ENCODE assay signal across 18 mouse cellular contexts in the genomic region with DNA sequence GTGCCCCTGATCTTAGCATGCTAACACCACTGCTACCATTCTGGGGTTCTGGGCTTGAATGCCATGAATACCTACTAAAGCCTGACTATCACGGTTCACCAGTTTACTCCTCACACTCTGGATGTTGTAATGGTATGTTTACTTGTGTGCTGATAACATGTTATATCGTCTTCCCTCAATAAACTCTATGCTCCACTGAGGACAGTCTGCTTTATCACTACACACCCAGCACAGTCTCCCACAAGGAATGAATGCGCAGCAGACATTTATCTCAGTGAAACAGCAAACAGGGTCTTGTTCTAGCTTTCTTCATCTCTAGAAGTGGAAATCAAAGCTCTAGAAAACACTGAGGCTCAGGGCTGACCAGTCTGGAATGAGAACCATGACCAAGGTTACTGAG. TPM values are rescaled to one million over a fixed set of nuclear protein-coding genes. Genes with fewer than 3 reads are reported as not detected.
DNase-seq lines count a peak whose midpoint lies in the region; ATAC-seq lines count a peak whose summit lies in the region.
"Had no signal": no experiment of that assay in that cellular context is flagged by ENCODE, and none has a peak within 500 bp of the region (broad histone marks: within the 10 kb centered on the region; RNA-seq: fewer than 3 reads in every experiment).

No protein-coding gene starts in this region.

- DNase-seq in heart, adult 11 months = peak; percentile 53
- DNase-seq in heart, postnatal 14 days = no peak
- no peak for DNase-seq in frontal cortex, postnatal 14 days (ENCODE audit: low spot score in 2 of 2)
- DNase-seq in forebrain, embryonic 14.5 days (ENCODE audit: low spot score) = no peak
- DNase-seq in layer of hippocampus, adult 9-11 months = no peak
- DNase-seq: adrenal gland, postnatal 25 days; cerebellum, adult 9-10 months; gastrocnemius, postnatal 25 days; lung, postnatal 4 days had no signal

- no peaks in the 10 kb centered on the region for H3K9me3 ChIP-seq in liver, embryonic 12.5 days (replicated peaks)
- H3K9me3 ChIP-seq in forebrain, embryonic 14.5 days (replicated peaks; ENCODE audit: control insufficient read depth, low read length) = no peaks in the 10 kb centered on the region
- H3K9me3 ChIP-seq: embryonic facial prominence, embryonic 15.5 days; heart, embryonic 10.5 days; hindbrain, embryonic 12.5 days had no signal

- intact Hi-C loops in heart, postnatal 14 days (cut with DNase I) = no loop called here

- no peaks in the 10 kb centered on the region for H3K36me3 ChIP-seq in liver, embryonic 12.5 days
- H3K36me3 ChIP-seq in forebrain, embryonic 14.5 days (ENCODE audit: control insufficient read depth, insufficient read depth, low read length) = 0 out of 2 replicates have a peak, but pooled peaks cover 4% of the 10 kb centered on the region
- H3K36me3 ChIP-seq: heart, embryonic 10.5 days; hindbrain, embryonic 12.5 days had no signal

- no peak overlapping the region for H3K9ac ChIP-seq in liver, embryonic 12.5 days
- no peak overlapping the region for H3K9ac ChIP-seq in forebrain, embryonic 14.5 days (ENCODE audit: low read length)
- H3K9ac ChIP-seq: embryonic facial prominence, embryonic 15.5 days; hindbrain, embryonic 12.5 days had no signal

- WGBS in liver, embryonic 12.5 days (ENCODE audit: insufficient replicate concordance) = 17% methylated on average over 3 of the region's 3 CpGs
- WGBS in forebrain, embryonic 14.5 days = 92% methylated on average over 3 of the region's 3 CpGs

- no peaks in the 10 kb centered on the region for H3K27me3 ChIP-seq in liver, embryonic 12.5 days (replicated peaks)
- H3K27me3 ChIP-seq in forebrain, embryonic 14.5 days (replicated peaks; ENCODE audit: control insufficient read depth, insufficient read depth, low read length) = no peaks in the 10 kb centered on the region
- H3K27me3 ChIP-seq: embryonic facial prominence, embryonic 15.5 days; hindbrain, embryonic 12.5 days had no signal

- H3K27ac ChIP-seq in liver, embryonic 12.5 days = peak overlapping the region; percentile 61
- no peak overlapping the region for H3K27ac ChIP-seq in forebrain, embryonic 14.5 days (ENCODE audit: low read depth, low read length)
- H3K27ac ChIP-seq: embryonic facial prominence, embryonic 15.5 days; heart, embryonic 10.5 days; hindbrain, embryonic 12.5 days; layer of hippocampus, adult 2 months had no signal

- H3K4me1 ChIP-seq in liver, embryonic 12.5 days = peaks cover 39% of the 10 kb centered on the region
- no peaks in the 10 kb centered on the region for H3K4me1 ChIP-seq in forebrain, embryonic 14.5 days (ENCODE audit: control insufficient read depth, insufficient read depth, low read length)
- H3K4me1 ChIP-seq: embryonic facial prominence, embryonic 15.5 days had no signal

- peak; percentile 80 for ATAC-seq in common myeloid progenitor, adult 5-6 weeks (replicated peaks; ENCODE audit: low read depth, poor library complexity, severe bottlenecking)
- peak; percentile 78 for ATAC-seq in liver, embryonic 12.5 days
- ATAC-seq in megakaryocyte, adult 5-6 weeks (ENCODE audit: poor library complexity, severe bottlenecking) = peak; percentile 40; the same call in 1 of the 2 replicates
- ATAC-seq in forebrain, embryonic 14.5 days = no peak
- ATAC-seq: forebrain, embryonic 16.5 days had no signal

- peak overlapping the region; percentile 21; the same call in 1 of the 2 replicates for H3K4me2 ChIP-seq in liver, embryonic 12.5 days
- no peak overlapping the region for H3K4me2 ChIP-seq in forebrain, embryonic 14.5 days (ENCODE audit: low read length)
- H3K4me2 ChIP-seq: embryonic facial prominence, embryonic 15.5 days; hindbrain, embryonic 12.5 days; midbrain, embryonic 11.5 days had no signal

- H3K4me3 ChIP-seq in liver, embryonic 12.5 days = no peak overlapping the region
- H3K4me3 ChIP-seq in forebrain, embryonic 14.5 days (ENCODE audit: low read depth, low read length) = no peak overlapping the region
- H3K4me3 ChIP-seq: embryonic facial prominence, embryonic 15.5 days; heart, embryonic 10.5 days; hindbrain, embryonic 12.5 days; layer of hippocampus, adult 2 months had no signal

RNA-seq across cellular contexts. Expression of a gene that starts 20.7 kb away (rescaled TPM):
- total RNA-seq in heart, postnatal 14 days (2021) = 10 to 100 TPM; 22.8 to 33.6 TPM
- total RNA-seq in common myeloid progenitor, adult 5-6 weeks (2017) = 7.6 and 11.4 TPM in 2 replicates
- 9.8 and 10.1 TPM in 2 replicates for polyA plus RNA-seq in liver, embryonic 12.5 days (2016; fragmentation: Nextera tagmentation; extraction: Ambion mirVana)
- 1.2 and 1.8 TPM in 2 replicates for total RNA-seq in megakaryocyte, adult 5-6 weeks (2015)
- total RNA-seq in megakaryocyte, adult 5-6 weeks (2017) = 2.5 and 3.4 TPM in 2 replicates
- 9.6 and 12.3 TPM in 2 replicates for polyA plus RNA-seq in forebrain, embryonic 14.5 days (2014; fragmentation: Nextera tagmentation; extraction: Ambion mirVana)
